Mouse (Mus musculus) C2C12 (cell line): Measurements from ENCODE around the gene Tmem72.

Experiments used
- CEBPB ChIP-seq: IDR thresholded peaks from one replicate; pipeline ENCODE4 v1.6.1; 2011; ENCODE audit warnings: low read depth, mild to moderate bottlenecking, control low read depth, moderate library complexity
- CTCF ChIP-seq: IDR thresholded peaks from one replicate; pipeline ENCODE4 v1.5.1; 2011; ENCODE audit not compliant: control insufficient read depth, insufficient read depth, insufficient read length
- MAX ChIP-seq: IDR thresholded peaks from one replicate; pipeline ENCODE4 v1.6.1; 2011; ENCODE audit warnings: mild to moderate bottlenecking, control low read depth
- USF1 ChIP-seq: IDR thresholded peaks from one replicate; pipeline ENCODE4 v1.6.1; 2011; ENCODE audit warnings: low read depth, mild to moderate bottlenecking, control low read depth, moderate library complexity

DNA sequence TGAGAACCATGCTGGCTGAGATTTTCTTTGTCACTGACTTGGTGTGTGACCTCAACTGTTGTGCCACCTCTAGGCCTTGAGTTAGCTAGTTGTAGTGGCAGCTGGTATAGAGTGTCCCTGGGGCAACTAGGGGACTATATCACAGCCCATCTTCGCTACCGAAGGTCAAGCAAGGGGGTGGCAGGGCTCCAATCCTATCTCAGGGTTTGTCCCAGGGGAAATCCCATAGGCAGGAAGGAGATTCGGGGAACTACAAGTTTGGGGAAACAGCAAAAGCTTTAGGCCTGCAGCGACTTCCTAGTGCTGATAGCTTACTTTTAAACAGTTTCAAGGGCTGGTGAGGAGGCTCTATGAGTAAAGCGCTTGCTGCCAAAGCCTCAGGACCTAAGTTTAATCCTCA, 44.4 kb downstream of the Tmem72 start:
- TF ChIP-seq MAX = no peak
- TF ChIP-seq CTCF = no peak
- TF ChIP-seq USF1 = no peak
- TF ChIP-seq CEBPB = no peak
